Mouse (Mus musculus) spleen, adult 10 weeks (tissue): ENCODE measurements around the gene Gm33815. TPM values are rescaled to one million over a fixed set of nuclear protein-coding genes. Genes with fewer than 3 reads are reported as not detected.

ENCODE experiments used
- polyA plus RNA-seq: library from polyadenylated mRNA; stranded (reverse); fragments of 350-450 nt; fragmentation: Illumina TruSeq; extraction: RNeasy Lipid Tissue Mini Kit (QIAGEN cat#74804); gene quantifications from one replicate; pipeline ENCODE4 v1.2.3, GENCODE M21; 2015; ENCODE audit warnings: low replicate concordance; ENCODE audit not compliant: insufficient read depth

The Gm33815 gene
- polyA plus RNA-seq: not detected

GRCm38 (mm10) chrY:69320832-69321231, at the start of gene Gm33815:
Gene Gm33815 (plus strand): TSS chrY:69321132.

